Mouse (Mus musculus) sigmoid colon, adult 10 weeks (tissue): ENCODE data around the gene Cerk. TPM values are rescaled to one million over a fixed set of nuclear protein-coding genes. Genes with fewer than 3 reads are reported as not detected.

ENCODE experiments used
- polyA plus RNA-seq: library from polyadenylated mRNA; stranded (reverse); fragments of 350-450 nt; fragmentation: Illumina TruSeq; extraction: RNeasy Lipid Tissue Mini Kit (QIAGEN cat#74804); gene quantifications from one replicate; pipeline ENCODE4 v1.2.3, GENCODE M21; 2014; ENCODE audit warnings: low read depth, low replicate concordance

The Cerk gene
- 4.4 TPM for polyA plus RNA-seq

DNA sequence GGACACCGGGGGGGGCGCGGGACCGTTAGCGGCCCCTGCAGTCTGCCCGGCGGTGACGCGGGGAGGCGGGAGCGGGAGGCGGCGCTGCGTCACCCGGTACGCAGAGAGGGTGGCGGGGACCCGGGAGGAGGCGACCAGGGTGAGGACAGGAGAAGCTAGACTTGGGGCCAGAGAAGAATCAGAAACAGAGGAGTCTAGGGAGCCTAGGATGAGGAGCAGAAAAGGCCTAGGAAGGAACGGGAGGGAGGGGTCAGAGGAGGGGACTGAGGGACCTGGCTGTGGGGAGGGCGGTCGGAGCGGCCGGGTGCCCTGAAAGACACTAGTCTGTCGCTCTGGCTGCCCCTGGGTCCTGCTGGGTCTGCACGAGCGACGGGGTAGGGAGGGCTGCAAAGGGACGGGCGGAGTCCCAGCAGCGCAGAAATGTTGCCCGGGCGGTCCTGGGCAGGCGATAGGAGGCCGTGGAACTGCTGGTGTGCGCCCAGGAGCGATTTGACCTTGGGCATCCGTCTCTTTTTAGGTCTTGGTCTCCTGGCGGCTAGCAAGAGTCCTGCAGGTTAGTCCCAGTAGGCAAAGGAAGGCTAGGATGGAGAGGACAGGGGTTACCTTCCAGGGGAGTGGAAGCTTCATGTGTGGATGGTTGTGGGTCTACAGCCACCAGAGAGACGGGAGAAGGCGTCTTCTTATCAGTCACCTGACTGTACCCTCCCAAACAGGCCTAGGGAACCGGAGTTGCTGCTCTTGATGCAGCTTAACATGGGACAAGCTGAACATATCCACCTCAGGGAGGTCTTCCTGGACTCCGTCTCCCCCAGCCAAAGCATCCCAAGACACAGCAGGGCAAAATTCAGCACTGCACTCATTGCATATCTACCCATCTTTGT lies at the start of gene Cerk:
Cerk (minus strand) TSS at position 453 of the 881 bp plus-strand sequence.

DNA sequence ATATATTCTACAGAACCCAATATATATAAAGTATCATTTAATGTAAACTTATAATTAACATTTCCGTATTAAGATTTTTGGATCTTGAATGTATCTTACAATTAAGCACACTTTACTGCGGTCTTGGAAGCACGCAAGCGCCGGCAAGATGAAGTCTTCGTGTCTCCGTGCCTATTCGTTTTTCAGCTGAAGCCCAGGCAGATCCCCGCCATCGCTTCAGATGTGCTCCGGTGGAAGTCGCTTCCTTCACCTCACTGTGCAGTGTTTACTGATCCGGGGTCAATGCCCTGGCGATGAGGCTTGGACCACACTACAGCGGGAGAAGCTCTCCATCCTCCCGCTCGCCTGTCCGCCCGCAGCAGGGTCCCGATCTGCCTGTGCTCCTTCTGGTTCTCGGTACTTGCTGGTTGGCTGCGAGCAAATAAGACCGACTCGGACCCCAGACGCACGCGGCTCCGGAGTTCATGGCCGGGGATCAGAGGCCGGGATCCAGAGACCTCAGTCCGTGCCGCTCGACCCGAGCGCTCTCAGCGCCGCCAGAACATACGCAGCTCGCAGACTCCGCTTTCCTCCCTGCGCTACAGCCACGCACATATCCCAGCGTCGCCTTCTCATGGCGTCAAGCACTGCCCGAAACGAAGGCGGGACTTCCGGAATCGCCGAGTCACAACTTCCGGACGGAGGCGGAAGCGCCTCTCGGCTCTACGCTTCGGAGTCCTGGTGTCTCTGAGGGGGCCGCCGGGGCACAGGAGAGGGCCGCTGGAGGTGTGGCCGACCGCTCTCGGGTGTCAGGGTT lies 28.0 kb upstream of the Cerk start, which contains the start of gene Tbc1d22a:
Tbc1d22a (plus strand) TSS at position 707 of the 796 bp plus-strand sequence.

Other genes with a start within 250 kb of the Cerk start
- 1.8 TPM for gene Celsr1, start 152.4 kb downstream of the Cerk start, polyA plus RNA-seq
- 4.2 TPM for gene Gramd4, start 128.4 kb downstream of the Cerk start, polyA plus RNA-seq
- gene Tbc1d22a, start 28.3 kb upstream of the Cerk start, polyA plus RNA-seq, result 2.6 TPM